ENCODE assay signal across 14 mouse cellular contexts in the genomic region with DNA sequence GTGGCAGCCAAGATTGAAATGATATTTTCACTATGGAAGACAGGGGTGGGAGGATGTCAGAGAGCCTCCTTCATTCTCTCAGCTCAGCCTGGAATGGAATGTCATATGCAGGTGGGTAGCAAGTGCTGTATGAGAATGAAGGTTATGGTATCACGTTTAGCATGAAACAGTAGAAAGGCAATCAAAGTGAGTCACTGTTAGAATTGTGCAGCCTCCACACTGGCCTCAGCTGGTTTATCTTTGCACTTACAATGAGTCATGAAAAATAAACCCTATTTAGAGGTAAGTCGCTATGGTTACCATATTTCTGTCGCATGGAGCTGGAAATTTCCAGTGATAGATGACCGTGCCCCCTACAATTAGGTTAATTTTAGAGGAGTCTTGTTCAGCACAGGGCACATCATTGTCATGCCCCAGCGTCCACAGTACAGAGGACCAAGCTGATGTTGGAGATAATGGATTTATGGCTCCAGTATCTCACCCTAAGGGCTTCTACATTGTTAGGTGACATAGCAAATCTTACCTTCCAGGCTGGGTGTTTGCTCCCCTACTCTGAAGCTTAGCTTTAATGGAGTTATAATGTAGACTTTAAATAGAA.
DNase-seq lines count a peak whose midpoint lies in the region; ATAC-seq lines count a peak whose summit lies in the region.
"Had no signal": no experiment of that assay in that cellular context is flagged by ENCODE, and none has a peak within 500 bp of the region (broad histone marks: within the 10 kb centered on the region; RNA-seq: fewer than 3 reads in every experiment).

No protein-coding gene starts in this region.

- no peaks in the 10 kb centered on the region for H3K27me3 ChIP-seq in hindbrain, embryonic 13.5 days
- H3K27me3 ChIP-seq in hindbrain, embryonic 10.5 days (ENCODE audit: insufficient read depth, poor library complexity, severe bottlenecking): no peaks in the 10 kb centered on the region
- H3K27me3 ChIP-seq in hindbrain, embryonic 14.5 days (ENCODE audit: control insufficient read depth, insufficient read depth, low read length): no peaks in the 10 kb centered on the region
- H3K27me3 ChIP-seq: kidney, embryonic 15.5 days; limb, embryonic 15.5 days had no signal

- no peaks in the 10 kb centered on the region for H3K9me3 ChIP-seq in hindbrain, embryonic 13.5 days
- H3K9me3 ChIP-seq in hindbrain, embryonic 10.5 days: no peaks in the 10 kb centered on the region
- H3K9me3 ChIP-seq in hindbrain, embryonic 14.5 days (ENCODE audit: control insufficient read depth, low read length): no peaks in the 10 kb centered on the region
- H3K9me3 ChIP-seq: kidney, embryonic 15.5 days; limb, embryonic 15.5 days had no signal

- H3K27ac ChIP-seq in hindbrain, embryonic 13.5 days: peak overlapping the region; percentile 70
- H3K27ac ChIP-seq in hindbrain, embryonic 10.5 days: no peak overlapping the region
- 0 out of 2 replicates have a peak overlapping the region, but pooled peaks have one; percentile 23 for H3K27ac ChIP-seq in hindbrain, embryonic 14.5 days
- H3K27ac ChIP-seq: kidney, embryonic 15.5 days; limb, embryonic 15.5 days had no signal

- H3K4me1 ChIP-seq in hindbrain, embryonic 13.5 days (replicated peaks): peaks cover 15% of the 10 kb centered on the region
- H3K4me1 ChIP-seq in hindbrain, embryonic 10.5 days (replicated peaks): peaks cover 13% of the 10 kb centered on the region; the same call in 1 of the 2 replicates
- peaks cover 16% of the 10 kb centered on the region for H3K4me1 ChIP-seq in hindbrain, embryonic 14.5 days (replicated peaks; ENCODE audit: control insufficient read depth, insufficient read depth, low read length)
- H3K4me1 ChIP-seq: kidney, embryonic 15.5 days; limb, embryonic 15.5 days had no signal

- no peaks in the 10 kb centered on the region for H3K36me3 ChIP-seq in hindbrain, embryonic 13.5 days
- no peaks in the 10 kb centered on the region for H3K36me3 ChIP-seq in hindbrain, embryonic 10.5 days
- no peaks in the 10 kb centered on the region for H3K36me3 ChIP-seq in hindbrain, embryonic 14.5 days (replicated peaks; ENCODE audit: control insufficient read depth, insufficient read depth)
- H3K36me3 ChIP-seq: kidney, embryonic 15.5 days; limb, embryonic 15.5 days had no signal

- H3K4me3 ChIP-seq in hindbrain, embryonic 13.5 days: no peak overlapping the region
- H3K4me3 ChIP-seq in hindbrain, embryonic 10.5 days: no peak overlapping the region
- no peak overlapping the region for H3K4me3 ChIP-seq in hindbrain, embryonic 14.5 days (replicated peaks; ENCODE audit: low read length)
- H3K4me3 ChIP-seq: kidney, embryonic 15.5 days; limb, embryonic 15.5 days had no signal

- H3K4me2 ChIP-seq in hindbrain, embryonic 13.5 days: no peak overlapping the region
- no peak overlapping the region for H3K4me2 ChIP-seq in hindbrain, embryonic 14.5 days (replicated peaks)
- H3K4me2 ChIP-seq: kidney, embryonic 15.5 days; limb, embryonic 15.5 days had no signal

- ATAC-seq in hindbrain, embryonic 13.5 days (ENCODE audit: low FRiP score): no peak
- ATAC-seq in hindbrain, embryonic 14.5 days (ENCODE audit: low FRiP score): no peak

- WGBS in hindbrain, embryonic 13.5 days: 47% methylated on average over 5 of the region's 5 CpGs
- 81% methylated on average over 5 of the region's 5 CpGs for WGBS in hindbrain, embryonic 10.5 days
- 46% methylated on average over 5 of the region's 5 CpGs for WGBS in hindbrain, embryonic 14.5 days

- intact Hi-C loops in left cerebral cortex, postnatal 25 days (cut with DNase I): no loop called here

- DNase-seq in hindbrain, embryonic 10.5 days (ENCODE audit: low spot score): no peak
- peak; percentile 1 for DNase-seq in adrenal gland, postnatal 10 days
- DNase-seq in hindbrain, embryonic 14.5 days (ENCODE audit: low spot score): no peak
- DNase-seq in left cerebral cortex, postnatal 25 days (ENCODE audit: low spot score in 2 of 2): peak; percentile 34 to 77
- DNase-seq in cerebellum, adult 11 months: no peak
- DNase-seq in urinary bladder, postnatal 10 days (ENCODE audit: low spot score): no peak
- DNase-seq in embryo, embryonic 10 days (ENCODE audit: low spot score): no peak
- DNase-seq: cerebellum, adult 11-12 months; gastrocnemius, postnatal 14 days; lung, postnatal 10 days; retina, postnatal 1 day had no signal

- no peak overlapping the region for H3K9ac ChIP-seq in hindbrain, embryonic 13.5 days
- H3K9ac ChIP-seq in hindbrain, embryonic 14.5 days: no peak overlapping the region
- H3K9ac ChIP-seq: kidney, embryonic 15.5 days; limb, embryonic 15.5 days had no signal

Comparison
In these comparisons a context has a peak if more than half of its experiments do, and no peak if none do; other contexts are left out.
1. DNase-seq: peak in adrenal gland, postnatal 10 days (single experiment) and left cerebral cortex, postnatal 25 days (2 of 2); none in hindbrain, embryonic 10.5 days (single experiment), hindbrain, embryonic 14.5 days (single experiment), cerebellum, adult 11 months (single experiment), urinary bladder, postnatal 10 days (single experiment) and embryo, embryonic 10 days (single experiment).